Mouse (Mus musculus) spleen, postnatal 0 days (tissue): ENCODE measurements around the gene Tnfaip8l2. TPM values are rescaled to one million over a fixed set of nuclear protein-coding genes. Genes with fewer than 3 reads are reported as not detected.

ENCODE experiments used
- polyA plus RNA-seq: library from polyadenylated mRNA; unstranded; fragments of >200 nt; fragmentation: Nextera tagmentation; extraction: Ambion mirVana; gene quantifications from 2 replicates; pipeline ENCODE4 v1.2.1, GENCODE M21; 2015

The Tnfaip8l2 gene
- 22.2 and 26.2 TPM in 2 replicates for polyA plus RNA-seq

DNA sequence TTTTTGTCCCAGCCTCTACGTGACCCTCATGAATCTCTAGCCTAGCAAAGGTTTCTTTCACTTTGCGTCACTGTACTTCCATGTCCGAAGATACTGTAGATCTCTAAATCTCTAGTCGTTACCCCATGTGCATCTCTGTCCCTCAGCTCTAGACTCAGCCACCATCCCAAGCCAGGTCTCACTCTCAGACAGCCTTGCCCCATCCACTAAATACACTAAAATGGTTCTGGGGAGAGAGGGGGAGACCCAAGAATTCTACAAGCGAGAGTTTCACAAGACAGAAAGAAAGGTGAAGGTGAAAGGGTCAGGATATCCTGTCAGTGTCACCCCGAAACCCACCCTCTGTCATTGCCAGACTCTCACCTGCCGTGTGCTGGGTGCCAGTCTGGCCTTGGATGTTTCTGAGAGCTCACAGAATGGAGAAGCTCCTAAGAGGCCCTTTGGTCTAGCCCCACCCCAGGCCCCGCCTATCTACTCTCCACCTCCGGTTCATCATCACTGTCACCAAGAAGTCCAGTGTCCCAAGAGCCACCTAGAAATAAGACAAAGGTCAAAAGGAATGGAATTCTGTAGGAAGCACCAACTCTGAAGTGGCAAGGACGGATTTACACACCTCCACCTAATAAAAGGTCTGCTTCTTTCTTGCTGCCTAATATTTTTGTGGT, at the start of gene Tnfaip8l2:
Gene Tnfaip8l2 (minus strand): TSS at position 409 of the 665 bp plus-strand sequence.

DNA sequence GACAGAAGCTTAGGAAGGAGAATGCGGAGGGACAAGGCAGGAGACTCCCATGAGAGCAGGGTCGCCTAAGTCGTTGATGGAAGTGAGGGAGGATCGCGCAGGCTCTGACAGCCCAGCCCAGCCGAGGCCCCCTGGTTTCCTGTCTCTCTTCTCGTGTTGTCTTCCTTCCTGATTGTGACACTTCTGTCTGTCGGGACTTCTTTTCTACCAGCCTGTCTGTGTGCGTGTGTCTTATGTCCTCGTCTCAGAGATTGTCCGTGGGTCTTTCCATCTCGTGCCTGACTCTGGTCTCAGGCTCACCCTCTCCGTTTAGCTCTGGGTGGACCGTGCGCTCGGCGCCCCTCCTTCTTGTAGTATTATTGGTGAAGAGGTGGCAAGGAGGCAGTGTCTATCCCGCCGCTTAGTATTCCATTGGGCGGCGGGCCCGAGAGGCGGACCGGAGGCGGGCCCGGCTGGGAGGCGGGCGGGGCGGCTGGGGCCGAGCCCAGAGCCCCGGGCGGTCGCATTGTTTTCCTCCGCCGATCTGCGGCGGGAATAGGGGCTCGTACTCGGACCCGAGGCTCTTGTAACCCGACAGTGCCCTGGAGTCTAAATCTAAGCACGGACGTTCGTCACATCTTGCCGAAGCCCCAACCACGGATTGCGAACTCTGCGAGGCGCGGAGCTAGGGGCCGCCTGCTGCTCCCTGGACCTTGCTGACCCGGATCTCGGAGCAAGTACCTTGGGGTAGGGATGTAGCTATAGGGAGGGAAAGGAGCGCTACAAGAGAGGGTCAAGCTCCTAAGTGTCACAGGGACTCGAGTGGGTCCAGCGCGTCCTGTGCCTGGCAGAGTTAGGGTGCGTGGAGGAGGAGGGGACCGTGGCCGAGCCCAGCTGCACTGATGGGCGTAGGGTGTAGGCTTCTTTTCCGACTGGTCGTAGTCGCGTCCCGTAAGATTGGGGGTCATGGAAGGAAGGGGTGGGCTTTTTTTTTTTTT, 18.1 kb upstream of the Tnfaip8l2 start, which contains the start of gene Sema6c:
Gene Sema6c (plus strand): TSS at position 471 of the 977 bp plus-strand sequence.

DNA sequence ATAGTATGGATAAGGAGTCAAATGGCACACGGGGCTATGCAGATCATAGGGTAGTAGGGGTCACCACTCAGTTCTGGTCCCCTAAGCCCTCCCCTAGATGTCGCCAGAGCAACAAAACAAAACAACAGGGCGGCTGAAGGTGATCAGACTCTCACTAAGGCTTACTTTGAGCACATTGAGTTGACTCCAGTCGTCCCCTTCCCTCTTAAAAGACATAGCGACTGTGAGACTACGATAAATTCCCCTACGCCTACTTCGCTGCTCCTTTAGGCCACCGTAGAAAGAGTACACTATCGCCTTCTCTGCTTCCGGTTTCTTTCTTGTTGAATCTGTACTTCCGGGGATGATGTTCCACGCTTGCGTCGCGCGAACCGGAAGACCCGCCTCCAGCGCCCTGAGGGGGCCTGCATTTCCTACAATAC, 8.5 kb downstream of the Tnfaip8l2 start, which contains the start of the genes Scnm1 and Lysmd1:
Gene Scnm1 (minus strand): TSS at position 332 of the 422 bp plus-strand sequence.
Gene Lysmd1 (plus strand): TSS at position 409 of the 422 bp plus-strand sequence.

DNA sequence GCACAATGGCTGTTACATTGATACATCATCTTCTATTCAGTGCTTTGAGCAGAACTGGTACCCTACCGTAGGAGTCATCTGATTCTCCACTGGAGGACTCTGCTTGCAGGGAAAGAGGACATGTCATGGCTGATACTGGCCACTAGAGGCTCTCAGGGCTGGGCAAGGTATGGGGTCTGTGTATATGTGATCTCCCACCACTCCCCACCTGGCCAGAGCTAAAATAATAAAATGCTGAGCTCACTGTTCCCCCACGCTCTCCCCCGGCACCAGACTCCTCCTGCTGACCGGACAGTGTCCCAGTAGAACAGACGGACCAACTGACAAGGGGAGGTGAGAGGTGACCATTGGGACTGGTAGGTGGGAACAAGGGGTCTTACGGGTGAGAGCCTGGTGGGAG, 17.9 kb downstream of the Tnfaip8l2 start, which contains the start of gene Tmod4:
Gene Tmod4 (plus strand): TSS at position 231 of the 400 bp plus-strand sequence.

DNA sequence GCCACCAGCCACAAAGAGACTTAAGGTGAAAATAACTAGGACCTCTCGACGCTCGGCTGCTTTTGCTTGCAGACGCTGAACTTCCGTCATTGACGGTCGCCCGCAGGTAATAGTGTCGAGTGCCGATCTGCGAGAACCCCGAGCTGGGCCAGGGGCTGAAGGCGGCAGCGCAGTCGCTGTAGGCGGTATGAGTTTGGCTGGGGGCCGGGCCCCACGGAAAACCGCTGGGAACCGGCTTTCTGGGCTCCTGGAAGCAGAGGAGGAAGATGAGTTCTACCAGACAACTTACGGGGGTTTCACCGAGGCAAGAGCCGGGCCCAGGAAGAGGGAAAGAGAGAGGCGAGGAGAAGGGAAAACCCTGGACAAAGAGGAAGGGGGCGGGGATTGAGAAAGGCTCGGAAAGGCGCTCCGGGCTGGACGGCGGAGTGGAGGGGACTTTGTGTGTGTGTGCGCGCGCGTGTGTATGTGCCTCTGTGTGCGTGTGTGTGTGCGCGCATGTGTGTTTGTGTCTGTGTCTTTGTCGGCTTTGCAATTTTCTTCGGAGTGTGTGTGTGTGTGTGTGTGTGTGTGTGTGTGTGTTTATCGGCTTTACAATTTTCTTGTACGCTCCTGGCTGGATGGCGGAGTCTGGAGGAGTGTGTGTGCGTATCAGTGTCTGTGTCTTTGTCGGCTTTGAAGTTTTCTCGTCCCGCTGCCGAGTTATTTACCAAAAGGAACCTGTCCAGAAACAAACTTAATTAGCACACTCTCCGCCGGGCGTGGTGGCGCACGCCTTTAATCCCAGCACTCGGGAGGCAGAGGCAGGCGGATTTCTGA, 31.0 kb downstream of the Tnfaip8l2 start, which contains the start of gene Vps72:
Gene Vps72 (plus strand): TSS at position 112 of the 816 bp plus-strand sequence.

DNA sequence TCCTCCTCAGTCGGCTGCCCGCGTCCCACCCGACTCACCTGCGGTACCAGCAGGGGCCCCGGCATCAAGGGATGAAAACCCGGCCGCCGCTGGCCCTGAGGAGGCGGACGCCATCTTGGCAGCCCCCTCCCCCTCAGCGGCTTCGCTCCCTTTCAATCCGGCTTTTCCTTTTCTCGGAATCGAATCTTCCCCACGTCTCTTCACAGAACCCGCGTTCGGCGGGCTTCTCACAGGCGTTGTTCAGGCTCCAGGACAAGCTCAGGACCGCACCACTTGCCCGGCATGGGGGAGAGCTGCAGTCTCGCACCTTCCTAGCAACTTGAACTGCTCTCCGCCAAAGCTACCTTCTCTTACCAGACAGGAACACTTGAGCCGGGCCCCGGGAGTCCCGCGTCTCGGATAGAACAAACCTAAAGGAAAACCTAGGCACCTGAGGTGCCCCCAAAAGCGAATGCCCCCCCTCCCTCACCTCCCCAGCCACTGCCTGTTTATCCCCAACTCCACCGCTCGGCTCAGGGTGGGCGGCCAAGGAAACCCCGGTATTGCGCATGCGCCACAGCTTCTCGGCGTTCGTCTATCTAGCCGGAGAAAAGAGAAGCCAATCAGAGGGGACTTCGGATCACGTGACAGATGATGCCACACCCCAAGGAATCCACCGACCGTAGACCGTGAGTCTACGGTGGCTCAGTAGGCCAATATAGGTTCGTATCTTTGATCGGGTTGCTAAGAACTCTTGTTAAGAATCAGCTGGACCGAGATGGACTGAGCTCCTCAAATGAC, 35.6 kb downstream of the Tnfaip8l2 start, which contains the start of gene Pip5k1a:
Gene Pip5k1a (minus strand): TSS at position 593 of the 780 bp plus-strand sequence.

Other genes starting within 250 kb of the Tnfaip8l2 start
- gene Selenbp1, start 209.3 kb downstream of the Tnfaip8l2 start, polyA plus RNA-seq, result 88.8 and 90.4 TPM in 2 replicates
- gene Rfx5, start 188.3 kb downstream of the Tnfaip8l2 start, polyA plus RNA-seq, result 2.4 and 3.7 TPM in 2 replicates
- 9.8 and 9.9 TPM in 2 replicates for gene Pi4kb, start 167.6 kb downstream of the Tnfaip8l2 start, polyA plus RNA-seq
- gene Zfp687, start 126.9 kb downstream of the Tnfaip8l2 start, polyA plus RNA-seq, result 9.0 and 9.9 TPM in 2 replicates
- 183 and 187 TPM in 2 replicates for gene Psmd4, start 99.7 kb downstream of the Tnfaip8l2 start, polyA plus RNA-seq
- 13.8 and 15.1 TPM in 2 replicates for gene Pip5k1a, start 35.4 kb downstream of the Tnfaip8l2 start, polyA plus RNA-seq
- gene Vps72, start 31.3 kb downstream of the Tnfaip8l2 start, polyA plus RNA-seq, result 49.8 and 56.7 TPM in 2 replicates
- 1.3 and 2.1 TPM in 2 replicates for gene Tmod4, start 17.9 kb downstream of the Tnfaip8l2 start, polyA plus RNA-seq
- gene Scnm1, start 8.3 kb downstream of the Tnfaip8l2 start, polyA plus RNA-seq, result 42.9 and 44.7 TPM in 2 replicates
- gene Lysmd1, start 8.3 kb downstream of the Tnfaip8l2 start, polyA plus RNA-seq, result 7.0 and 9.5 TPM in 2 replicates
- gene Sema6c, start 18.1 kb upstream of the Tnfaip8l2 start, polyA plus RNA-seq, result 0.72 and 0.96 TPM in 2 replicates
- gene Gabpb2, start 75.6 kb upstream of the Tnfaip8l2 start, polyA plus RNA-seq, result 10.6 and 10.9 TPM in 2 replicates
- gene Cdc42se1, start 86.4 kb upstream of the Tnfaip8l2 start, polyA plus RNA-seq, result 62.9 and 76.5 TPM in 2 replicates
- 3.5 and 4.2 TPM in 2 replicates for gene Mllt11, start 89.8 kb upstream of the Tnfaip8l2 start, polyA plus RNA-seq
- gene Gm128, start 99.2 kb upstream of the Tnfaip8l2 start, polyA plus RNA-seq, result 0.31 and 0.46 TPM in 2 replicates
- gene Bnipl, start 108.8 kb upstream of the Tnfaip8l2 start, polyA plus RNA-seq, result not detected in 2 replicates
- gene Mindy1, start 139.0 kb upstream of the Tnfaip8l2 start, polyA plus RNA-seq, result 28.2 and 36.1 TPM in 2 replicates
- 7.8 and 8.4 TPM in 2 replicates for gene Prune1, start 139.7 kb upstream of the Tnfaip8l2 start, polyA plus RNA-seq
- 3.6 and 4.8 TPM in 2 replicates for gene Anxa9, start 164.8 kb upstream of the Tnfaip8l2 start, polyA plus RNA-seq
- 99.7 and 109 TPM in 2 replicates for gene Cers2, start 172.4 kb upstream of the Tnfaip8l2 start, polyA plus RNA-seq
- 12.7 TPM in 2 replicates for gene Setdb1, start 214.8 kb upstream of the Tnfaip8l2 start, polyA plus RNA-seq